Mouse (Mus musculus): ENCODE measurements around the gene Hoxa5. TPM values are rescaled to one million over a fixed set of nuclear protein-coding genes. Genes with fewer than 3 reads are reported as not detected.

The Hoxa5 gene
- total RNA-seq, 1 experiment from 2014 or later: not detected

DNA sequence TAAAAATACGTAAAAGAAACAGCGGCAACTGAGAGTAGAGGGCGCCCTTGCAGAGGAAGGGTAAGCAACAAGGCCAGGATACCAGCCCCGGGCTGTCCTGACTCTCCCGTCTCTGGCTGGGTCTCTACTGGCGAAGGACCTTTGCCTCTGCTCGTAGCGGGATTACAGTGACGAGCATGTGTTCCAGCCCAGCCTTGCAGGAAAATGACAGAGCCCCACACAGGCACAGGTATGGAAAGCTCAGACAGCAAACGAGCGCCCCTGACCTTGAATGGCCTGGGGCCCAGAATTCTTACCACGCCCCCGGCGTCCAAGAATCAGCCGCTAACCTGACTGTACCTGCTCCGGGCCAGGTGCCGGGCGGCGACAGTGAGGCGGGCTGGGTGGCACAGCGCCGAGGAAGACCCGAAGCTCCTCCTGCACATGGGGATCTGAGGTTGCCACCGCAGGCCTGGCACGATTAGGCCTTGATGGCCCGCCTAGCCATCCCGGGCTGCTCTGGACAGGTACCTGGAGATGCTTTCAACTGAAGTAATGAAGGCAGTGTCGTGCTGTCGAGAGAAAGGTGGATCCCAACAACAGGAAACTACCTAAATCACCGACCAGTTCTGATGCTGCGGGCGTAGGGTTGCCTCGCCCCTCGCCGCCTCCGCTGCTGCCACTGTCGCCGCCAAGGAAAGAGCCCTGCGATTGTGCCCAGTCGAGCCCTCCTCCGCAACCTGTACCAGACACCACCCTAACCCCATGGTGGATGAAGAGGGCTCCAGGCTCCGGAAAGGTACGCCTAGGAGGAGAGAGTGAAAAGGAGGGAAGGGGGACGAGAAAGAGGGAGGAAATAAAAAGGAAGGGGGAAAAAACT is 25.4 kb upstream of the Hoxa5 start:
- no peak for ATAC-seq (ENCODE audit: extremely low read depth, insufficient number of reproducible peaks, low FRiP score, poor library complexity, severe bottlenecking)

- no peak for ATAC-seq (ENCODE audit: extremely low read depth, insufficient number of reproducible peaks, low FRiP score, poor library complexity, severe bottlenecking)
Measured at GRCm38 (mm10) chr6:52228475-52229465, 24.4 kb upstream of the Hoxa5 start.

DNA sequence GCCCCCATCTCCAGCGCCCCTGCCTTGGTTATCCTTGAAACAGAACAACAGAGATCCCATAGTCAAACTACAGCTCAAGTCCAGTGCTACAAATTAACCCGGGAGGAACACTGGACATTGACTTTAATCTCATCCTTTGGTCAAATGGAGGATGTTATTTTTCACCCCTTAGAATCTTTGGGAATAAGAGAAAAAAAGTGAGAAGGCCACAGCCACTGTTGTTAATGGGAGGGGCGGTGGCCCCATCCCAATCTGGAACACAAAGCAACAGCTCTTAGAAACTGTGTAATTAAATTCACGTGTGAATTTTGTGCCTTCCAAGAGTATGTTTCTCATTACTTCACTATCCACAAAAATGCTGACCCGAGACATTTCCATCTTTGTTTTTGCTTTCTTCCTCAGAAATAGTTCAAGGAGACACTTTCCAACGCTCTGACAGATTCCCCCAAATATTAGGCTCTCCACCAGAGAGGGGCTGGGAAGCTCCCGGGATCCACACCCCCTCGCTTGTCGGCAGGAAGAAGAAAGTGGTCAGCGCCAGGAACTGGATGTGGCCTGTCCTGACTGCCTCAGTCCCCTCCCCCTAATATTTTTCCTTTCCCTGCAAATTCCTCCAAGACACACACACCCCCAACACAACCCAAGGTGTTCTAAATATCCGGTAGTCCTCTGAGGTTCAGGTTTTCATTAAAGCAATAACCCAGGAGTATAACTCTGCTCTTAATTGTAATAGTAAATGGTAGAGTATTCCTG is 23.3 kb upstream of the Hoxa5 start:
- ATAC-seq (ENCODE audit: extremely low read depth, insufficient number of reproducible peaks, low FRiP score, poor library complexity, severe bottlenecking): no peak

DNA sequence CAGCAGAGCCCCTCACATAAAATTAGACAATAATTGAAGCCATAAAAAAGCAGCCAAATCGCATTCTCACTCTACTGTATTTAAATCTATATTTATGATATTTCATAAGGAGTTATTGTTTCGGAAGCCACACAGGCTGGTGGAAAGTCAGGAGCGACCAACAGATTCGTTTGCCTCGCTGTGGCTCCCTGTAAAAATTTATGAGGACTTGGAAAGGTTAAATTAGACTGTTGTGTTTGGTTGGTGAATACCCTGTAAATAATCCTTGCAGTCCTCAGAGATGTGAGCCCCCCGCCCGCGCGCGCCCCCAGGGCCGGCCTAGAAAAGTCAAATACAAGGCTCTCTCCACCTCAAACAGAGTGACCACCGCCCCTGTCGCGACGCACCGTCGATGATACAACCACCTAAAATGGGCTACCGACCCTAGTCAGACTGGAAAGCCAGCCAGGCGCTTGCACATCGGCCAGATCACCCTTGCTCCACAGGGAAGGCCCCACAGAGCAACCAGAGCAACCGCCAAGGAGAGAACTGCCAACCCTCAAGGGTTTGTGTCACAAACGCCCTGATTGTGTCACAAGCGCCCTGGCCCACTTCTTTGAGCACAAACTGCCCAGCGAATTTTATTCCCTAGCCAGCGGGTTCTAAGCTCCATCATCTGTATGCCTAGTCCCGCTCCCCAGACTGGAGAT is 22.3 kb upstream of the Hoxa5 start:
- ATAC-seq (ENCODE audit: extremely low read depth, insufficient number of reproducible peaks, low FRiP score, poor library complexity, severe bottlenecking): no peak

DNA sequence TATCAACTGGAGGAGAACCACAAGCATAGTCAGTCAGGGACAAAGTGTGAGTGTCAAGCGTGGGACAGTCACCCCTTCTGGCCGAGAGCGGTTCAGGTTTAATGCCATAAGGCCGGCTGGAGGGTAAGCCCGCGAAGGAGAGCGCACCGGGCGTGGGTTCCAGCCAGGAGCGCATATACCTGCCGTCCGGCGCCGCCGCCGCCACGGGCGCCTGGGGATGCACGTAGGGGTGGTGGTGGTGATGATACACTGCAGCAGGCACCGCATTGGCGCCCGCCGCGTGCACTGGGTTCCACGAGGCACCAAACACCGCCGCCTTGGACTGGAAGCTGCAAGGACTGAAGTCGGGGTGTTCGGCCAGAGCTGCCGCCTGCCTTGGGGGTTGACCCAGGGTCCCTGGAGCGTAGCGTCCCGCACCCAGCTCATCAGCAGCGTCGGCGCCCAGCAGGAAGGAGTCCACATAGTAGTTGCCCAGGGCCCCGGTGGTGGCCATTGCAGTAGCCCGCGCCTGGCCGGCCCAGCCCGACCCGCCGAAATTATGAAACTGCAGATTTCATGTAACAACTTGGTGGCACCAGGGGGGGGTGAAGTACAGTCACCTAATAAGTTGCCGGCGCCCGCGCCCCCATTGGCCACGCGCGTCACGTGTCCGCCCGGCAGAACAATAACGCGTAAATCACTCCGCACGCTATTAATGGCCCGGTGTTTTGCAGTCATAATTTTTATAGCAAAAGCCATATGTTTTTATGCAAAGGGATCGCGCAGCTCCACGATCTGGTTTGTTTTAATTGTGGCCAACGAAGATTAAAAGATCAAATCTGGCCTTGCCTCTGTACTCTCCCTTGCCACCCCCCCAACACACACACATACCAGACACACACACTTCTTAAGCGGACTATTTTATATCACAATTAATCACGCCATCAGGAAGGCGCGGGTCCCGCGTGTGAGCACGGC is 21.5 kb upstream of the Hoxa5 start:
- ATAC-seq (ENCODE audit: extremely low read depth, insufficient number of reproducible peaks, low FRiP score, poor library complexity, severe bottlenecking): no peak

DNA sequence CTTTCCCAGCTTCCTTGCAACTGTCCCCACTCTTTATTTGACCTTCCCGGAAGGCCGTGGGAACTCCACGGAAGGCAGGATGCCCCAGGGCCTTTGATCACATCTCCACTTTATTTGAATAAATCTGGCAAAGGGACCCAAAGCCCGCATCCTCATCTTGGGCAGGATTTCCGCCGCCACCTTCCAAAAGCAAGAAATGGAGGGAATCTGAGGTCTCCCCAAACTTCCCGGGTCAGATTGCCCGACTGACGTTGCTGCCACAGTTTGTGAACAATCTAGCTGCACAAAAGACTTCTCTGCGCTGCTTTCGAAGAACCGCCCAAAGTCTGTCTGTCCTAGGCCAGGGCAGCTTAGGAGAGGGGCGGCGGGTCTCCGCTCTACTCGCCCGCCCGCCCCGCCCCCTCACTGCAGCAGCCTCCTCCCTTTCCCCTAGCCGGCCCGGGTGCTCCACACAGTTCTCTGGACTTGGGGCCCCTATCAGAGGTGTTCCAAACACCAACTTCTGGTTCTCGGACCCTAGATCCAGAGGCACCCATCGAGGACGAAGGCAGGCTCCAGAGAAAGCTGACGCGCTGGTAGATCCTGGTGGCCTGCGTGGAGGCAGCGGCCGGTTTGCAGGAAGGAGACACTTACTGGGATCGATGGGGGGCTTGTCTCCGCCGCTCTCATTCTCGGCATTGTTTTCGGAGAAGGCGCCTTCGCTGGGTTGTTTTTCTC is 20.7 kb upstream of the Hoxa5 start:
- ATAC-seq (ENCODE audit: extremely low read depth, insufficient number of reproducible peaks, low FRiP score, poor library complexity, severe bottlenecking): no peak

GRCm38 (mm10) chr6:52223939-52224760 is 19.8 kb upstream of the Hoxa5 start:
- no peak for ATAC-seq (ENCODE audit: extremely low read depth, insufficient number of reproducible peaks, low FRiP score, poor library complexity, severe bottlenecking)

- ATAC-seq (ENCODE audit: extremely low read depth, insufficient number of reproducible peaks, low FRiP score, poor library complexity, severe bottlenecking): no peak
Measured at GRCm38 (mm10) chr6:52222729-52223128, 18.3 kb upstream of the Hoxa5 start.

GRCm38 (mm10) chr6:52221993-52222685 is 17.8 kb upstream of the Hoxa5 start:
- ATAC-seq (ENCODE audit: extremely low read depth, insufficient number of reproducible peaks, low FRiP score, poor library complexity, severe bottlenecking): no peak

GRCm38 (mm10) chr6:52221337-52221992 is 17.1 kb upstream of the Hoxa5 start, which contains the start of gene Hoxa7:
Gene Hoxa7, minus strand, starts transcription at chr6:52221854.
- ATAC-seq (ENCODE audit: extremely low read depth, insufficient number of reproducible peaks, low FRiP score, poor library complexity, severe bottlenecking): peak; percentile 76

- ATAC-seq (ENCODE audit: extremely low read depth, insufficient number of reproducible peaks, low FRiP score, poor library complexity, severe bottlenecking): no peak
Measured at GRCm38 (mm10) chr6:52220865-52221310, 16.5 kb upstream of the Hoxa5 start.

- ATAC-seq (ENCODE audit: extremely low read depth, insufficient number of reproducible peaks, low FRiP score, poor library complexity, severe bottlenecking): no peak
Measured at GRCm38 (mm10) chr6:52220003-52220864, 15.8 kb upstream of the Hoxa5 start.

- ATAC-seq (ENCODE audit: extremely low read depth, insufficient number of reproducible peaks, low FRiP score, poor library complexity, severe bottlenecking): no peak
Measured at GRCm38 (mm10) chr6:52219234-52219942, 15.0 kb upstream of the Hoxa5 start.

Measured in neutrophil, adult 5-6 weeks (primary cell).